Mouse (Mus musculus): Measurements from ENCODE around the gene Mospd3. TPM values are rescaled to one million over a fixed set of nuclear protein-coding genes. Genes with fewer than 3 reads are reported as not detected.

Mospd3 gene
- 10 to 100 TPM; 22.0 to 22.3 TPM for total RNA-seq (2021)
- long read RNA-seq, experiment 1, transcript Mospd3-202 (5 exons, 1,318 nt): major isoform, 14 of 18 reads
- long read RNA-seq, experiment 1, partial matches to known transcripts: 0 of 18 reads
- long read RNA-seq, experiment 1, other reads (novel, unspliced or antisense): 2 of 18 reads
- long read RNA-seq, experiment 2, transcript Mospd3-202 (5 exons, 1,318 nt): major isoform, 14 of 18 reads
- long read RNA-seq, experiment 2, partial matches to known transcripts: 0 of 18 reads
- long read RNA-seq, experiment 2, other reads (novel, unspliced or antisense): 1 of 18 reads

GRCm38 (mm10) chr5:137600619-137601364, at the start of gene Mospd3:
Mospd3 (minus strand) TSS chr5:137601058.
- intact Hi-C loops (cut with DNase I): loop anchor here (2.0 kb wide), 1 partner anchor 68 kb away; the partner anchor contains the start of genes Epo and Gnb2
- peak; percentile 96 to 97 for DNase-seq

GRCm38 (mm10) chr5:137649669-137650571, 49.1 kb upstream of the Mospd3 start:
- no peak for DNase-seq
- intact Hi-C loops (cut with DNase I): loop anchor here (5.0 kb wide), 1 partner anchor 138 kb away; no protein-coding TSS in a partner anchor

- intact Hi-C loops (cut with DNase I): no loop called here
- no peak for DNase-seq
Measured at GRCm38 (mm10) chr5:137649251-137649650, 48.4 kb upstream of the Mospd3 start.

- DNase-seq: no peak
- intact Hi-C loops (cut with DNase I): no loop called here
Measured at GRCm38 (mm10) chr5:137647827-137648601, 47.2 kb upstream of the Mospd3 start.

GRCm38 (mm10) chr5:137645652-137646091, 44.8 kb upstream of the Mospd3 start, which contains the start of gene Irs3:
Irs3 (minus strand) TSS chr5:137645714.
- intact Hi-C loops (cut with DNase I): no loop called here

GRCm38 (mm10) chr5:137645091-137645651, 44.3 kb upstream of the Mospd3 start:
- intact Hi-C loops (cut with DNase I): no loop called here
- no peak for DNase-seq

More at GRCm38 (mm10) chr5:137645652-137646091, 44.8 kb upstream of the Mospd3 start, which contains the start of gene Irs3:
- no peak for DNase-seq

GRCm38 (mm10) chr5:137644484-137644883, 43.6 kb upstream of the Mospd3 start:
- intact Hi-C loops (cut with DNase I): no loop called here
- no peak for DNase-seq

GRCm38 (mm10) chr5:137642886-137643285, 42.0 kb upstream of the Mospd3 start:
- no peak for DNase-seq
- intact Hi-C loops (cut with DNase I): no loop called here

- DNase-seq: peak in 1 of 2 experiments; percentile 51
- intact Hi-C loops (cut with DNase I): no loop called here
Measured at GRCm38 (mm10) chr5:137641054-137641453, 40.2 kb upstream of the Mospd3 start, which contains the start of gene Sap25. Sap25 (plus strand) TSS chr5:137641334.

GRCm38 (mm10) chr5:137639472-137639871, 38.6 kb upstream of the Mospd3 start:
- intact Hi-C loops (cut with DNase I): no loop called here
- no peak for DNase-seq

GRCm38 (mm10) chr5:137633397-137634084, 32.7 kb upstream of the Mospd3 start:
- intact Hi-C loops (cut with DNase I): loop anchor here (5.0 kb wide), 2 partner anchors 101 to 116 kb away; partner anchors contain the start of genes Epo, Gigyf1 and Gnb2

GRCm38 (mm10) chr5:137631591-137631990, 30.7 kb upstream of the Mospd3 start:
- intact Hi-C loops (cut with DNase I): loop anchor here (5.0 kb wide), 2 partner anchors 99 to 114 kb away; partner anchors contain the start of genes Epo, Gigyf1 and Gnb2
- DNase-seq: no peak

More at GRCm38 (mm10) chr5:137633397-137634084, 32.7 kb upstream of the Mospd3 start:
- no peak for DNase-seq

- DNase-seq: peak in 1 of 2 experiments; percentile 44
- intact Hi-C loops (cut with DNase I): loop anchor here (5.0 kb wide), 2 partner anchors 99 to 114 kb away; partner anchors contain the start of genes Epo, Gigyf1 and Gnb2
Measured at GRCm38 (mm10) chr5:137631171-137631570, 30.3 kb upstream of the Mospd3 start.

GRCm38 (mm10) chr5:137630602-137631001, 29.7 kb upstream of the Mospd3 start:
- peak; percentile 44 to 48 for DNase-seq
- intact Hi-C loops (cut with DNase I): loop anchor here (5.0 kb wide), 2 partner anchors 98 to 113 kb away; partner anchors contain the start of genes Epo, Gigyf1 and Gnb2

- no peak for DNase-seq
- intact Hi-C loops (cut with DNase I): loop anchor here (2.0 to 5.0 kb wide), 3 partner anchors 27 to 113 kb away; partner anchors contain the start of genes Epo, Gigyf1 and Gnb2
Measured at GRCm38 (mm10) chr5:137629906-137630545, 29.2 kb upstream of the Mospd3 start.

GRCm38 (mm10) chr5:137629306-137629721, 28.5 kb upstream of the Mospd3 start:
- intact Hi-C loops (cut with DNase I): loop anchor here (2.0 kb wide), 1 partner anchor 27 kb away; no protein-coding TSS in a partner anchor
- DNase-seq: no peak
